Mouse (Mus musculus) liver, embryonic 12.5 days (tissue): Measurements from ENCODE around the gene Hpse2. TPM values are rescaled to one million over a fixed set of nuclear protein-coding genes. Genes with fewer than 3 reads are reported as not detected.
A peak's percentile ranks its signal among the peaks of the same experiment; 100 is the strongest.
"Not testable (repeated sequence)": the region's sequence is repeated elsewhere in the genome, so short reads cannot be mapped to it uniquely, and the experiment has no call there.

Source experiments
- ATAC-seq: fragments of 200-750 bp; cut with Nextera tagmentation; 2 replicates; pipeline ENCODE4 v1.8.0; 2017; ENCODE audit warnings: moderate number of reproducible peaks, mild to moderate bottlenecking, moderate library complexity
- H3K27ac ChIP-seq: fragments of 300-500 bp; sonication (generic); 2 replicates; pipeline ENCODE4 v1.5.1; 2016; ENCODE audit warnings: mild to moderate bottlenecking
- H3K27me3 ChIP-seq: fragments of 300-500 bp; sonication (generic); replicated peaks from 2 replicates; pipeline ENCODE4 v1.6.1; 2016; ENCODE audit warnings: mild to moderate bottlenecking, moderate library complexity
- H3K36me3 ChIP-seq: fragments of 300-500 bp; sonication (generic); 2 replicates; pipeline ENCODE4 v1.6.1; 2016; ENCODE audit warnings: mild to moderate bottlenecking, moderate library complexity
- H3K4me1 ChIP-seq: fragments of 300-500 bp; sonication (generic); 2 replicates; pipeline ENCODE4 v1.6.1; 2016
- H3K4me2 ChIP-seq: fragments of 300-500 bp; sonication (generic); 2 replicates; pipeline ENCODE4 v1.6.1; 2016; ENCODE audit warnings: mild to moderate bottlenecking, moderate library complexity
- H3K4me3 ChIP-seq: fragments of 300-500 bp; sonication (generic); 2 replicates; pipeline ENCODE4 v1.5.1; 2016; ENCODE audit warnings: mild to moderate bottlenecking, moderate library complexity
- H3K9ac ChIP-seq: fragments of 300-500 bp; sonication (generic); 2 replicates; pipeline ENCODE4 v1.6.1; 2016; ENCODE audit warnings: mild to moderate bottlenecking, moderate library complexity
- H3K9me3 ChIP-seq: fragments of 300-500 bp; sonication (generic); replicated peaks from 2 replicates; pipeline ENCODE4 v1.6.1; 2016; ENCODE audit warnings: mild to moderate bottlenecking, moderate library complexity
- WGBS: fragments of 180-500 bp; shearing (Covaris S2); methylation state at CpG from one replicate; pipeline ENCODE4 v1.1.7; 2016; ENCODE audit not compliant: insufficient replicate concordance; 5-methylcytosine and 5-hydroxymethylcytosine counted together
- polyA plus RNA-seq: library from polyadenylated mRNA; unstranded; fragments of >200 nt; fragmentation: Nextera tagmentation; extraction: Ambion mirVana; gene quantifications from 2 replicates; pipeline ENCODE4 v1.2.1, GENCODE M21; 2016

The Hpse2 gene
- polyA plus RNA-seq, 1 experiment from 2014 or later: not detected

DNA sequence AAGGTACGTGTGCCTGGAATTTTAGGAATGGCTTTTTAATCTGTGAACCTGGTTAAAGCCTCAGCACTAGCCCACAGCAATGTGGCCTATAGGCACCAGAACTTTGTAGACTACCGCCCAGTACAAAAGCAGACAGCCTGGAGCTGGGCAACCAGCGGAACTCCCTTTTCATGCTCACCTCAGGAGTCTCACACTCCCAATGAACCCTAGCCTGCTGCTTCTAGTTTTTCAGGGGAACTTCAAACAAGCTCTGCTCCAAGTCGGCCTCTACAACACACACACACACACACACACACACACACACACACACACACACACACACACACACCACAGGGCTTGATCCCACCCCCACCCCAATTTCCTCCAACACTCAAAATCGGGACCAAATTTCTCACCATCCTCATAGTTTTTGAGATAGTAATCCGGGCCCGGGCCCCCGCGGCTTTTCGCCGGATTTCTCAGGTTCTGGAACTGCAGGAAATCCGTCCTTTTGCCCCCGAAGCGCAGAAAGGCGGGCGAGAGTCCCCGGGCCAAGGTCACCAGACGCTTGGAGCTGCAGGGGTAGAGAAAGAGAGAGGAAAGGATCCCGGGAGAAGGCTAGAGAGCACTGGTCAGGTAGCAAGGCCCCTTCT is 3.7 kb downstream of the Hpse2 start:
- peaks cover 67% of the 10 kb centered on the region for H3K27me3 ChIP-seq
- no peak for ATAC-seq
- no peaks in the 10 kb centered on the region for H3K9me3 ChIP-seq
- H3K4me1 ChIP-seq: no peaks in the 10 kb centered on the region
- H3K27ac ChIP-seq: no peak overlapping the region
- H3K4me2 ChIP-seq: peak overlapping the region; percentile 24; the same call in 1 of the 2 replicates
- no peaks in the 10 kb centered on the region for H3K36me3 ChIP-seq
- H3K4me3 ChIP-seq: no peak overlapping the region
- 6% methylated on average over 18 of the region's 19 CpGs for WGBS
- H3K9ac ChIP-seq: no peak overlapping the region

DNA sequence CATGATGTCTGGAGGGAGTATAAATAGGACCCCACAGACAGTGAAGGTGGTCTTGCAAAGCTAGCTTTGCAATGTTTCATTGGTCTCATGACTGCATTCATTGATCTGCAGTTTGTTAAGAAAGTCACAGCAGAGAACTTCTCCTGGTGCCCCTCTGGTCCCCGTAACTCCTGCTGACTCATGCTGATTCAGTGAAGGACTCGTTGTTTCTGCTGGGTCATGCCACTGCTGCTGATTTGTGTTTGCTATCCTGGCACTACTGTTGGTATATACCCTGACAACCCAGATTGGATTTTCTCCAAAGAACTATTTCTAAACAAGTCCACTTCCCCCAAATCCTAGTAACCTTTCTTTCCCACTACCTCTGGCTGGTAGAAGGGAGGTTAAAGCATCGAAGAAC is 29.3 kb downstream of the Hpse2 start:
- Histone ChIP-seq H3K9me3 (no peaks in the 10 kb centered on the region), H3K27ac (no peak overlapping the region), H3K27me3 (no peaks in the 10 kb centered on the region), H3K4me1 (no peaks in the 10 kb centered on the region), H3K36me3 (no peaks in the 10 kb centered on the region), H3K4me2 (no peak overlapping the region), H3K4me3 (no peak overlapping the region), H3K9ac (no peak overlapping the region)
- ATAC-seq: peak; percentile 75
- WGBS: 48% methylated on average over 3 of the region's 3 CpGs

DNA sequence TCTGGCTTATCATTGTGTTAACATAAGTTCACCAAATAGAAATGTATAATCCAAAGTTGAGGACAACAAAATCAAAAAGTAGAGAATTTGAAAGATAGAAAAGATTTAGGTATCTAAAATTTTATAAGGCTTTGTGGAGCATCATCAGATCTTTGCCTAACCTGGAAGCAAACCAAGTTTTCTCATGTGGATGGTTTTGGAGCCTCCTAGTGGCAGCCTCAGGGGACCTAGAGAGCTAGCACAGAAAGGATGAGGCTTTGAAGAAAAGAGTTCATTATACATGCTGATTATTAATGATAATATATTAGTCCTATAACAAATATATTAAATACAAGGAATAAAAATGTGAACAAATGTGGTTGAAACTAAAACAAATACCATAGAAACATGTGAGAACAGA is 77.0 kb downstream of the Hpse2 start:
- H3K36me3 ChIP-seq: no peaks in the 10 kb centered on the region
- H3K27me3 ChIP-seq: no peaks in the 10 kb centered on the region
- no peaks in the 10 kb centered on the region for H3K4me1 ChIP-seq
- H3K27ac ChIP-seq: no peak overlapping the region
- H3K9ac ChIP-seq: no peak overlapping the region
- no peaks in the 10 kb centered on the region for H3K9me3 ChIP-seq
- no peak overlapping the region for H3K4me3 ChIP-seq
- no peak overlapping the region for H3K4me2 ChIP-seq
- ATAC-seq: no peak

DNA sequence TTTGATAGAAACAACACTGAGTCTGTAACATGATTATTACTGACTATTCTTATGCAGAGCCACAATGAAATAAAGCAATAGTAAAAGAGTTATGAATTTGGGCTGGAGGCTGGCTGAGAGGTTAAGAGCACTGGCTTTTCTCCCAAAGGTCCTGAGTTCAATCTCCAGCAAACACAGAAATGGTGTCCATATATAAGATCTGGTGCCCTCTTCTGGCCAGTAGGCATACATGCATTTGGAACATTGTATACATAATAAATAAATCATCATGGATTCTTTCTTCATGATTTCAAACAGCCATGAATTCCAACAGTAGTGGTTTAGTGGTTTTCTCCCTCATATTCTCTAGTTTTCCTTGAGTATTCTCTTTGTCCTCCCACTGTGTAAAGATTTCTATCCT is 81.4 kb downstream of the Hpse2 start:
- H3K9me3 ChIP-seq: no peaks in the 10 kb centered on the region
- H3K4me3 ChIP-seq: no peak overlapping the region
- ATAC-seq: no peak
- no peaks in the 10 kb centered on the region for H3K4me1 ChIP-seq
- no peaks in the 10 kb centered on the region for H3K27me3 ChIP-seq
- no peak overlapping the region for H3K27ac ChIP-seq
- H3K36me3 ChIP-seq: no peaks in the 10 kb centered on the region
- no peak overlapping the region for H3K4me2 ChIP-seq
- H3K9ac ChIP-seq: no peak overlapping the region

DNA sequence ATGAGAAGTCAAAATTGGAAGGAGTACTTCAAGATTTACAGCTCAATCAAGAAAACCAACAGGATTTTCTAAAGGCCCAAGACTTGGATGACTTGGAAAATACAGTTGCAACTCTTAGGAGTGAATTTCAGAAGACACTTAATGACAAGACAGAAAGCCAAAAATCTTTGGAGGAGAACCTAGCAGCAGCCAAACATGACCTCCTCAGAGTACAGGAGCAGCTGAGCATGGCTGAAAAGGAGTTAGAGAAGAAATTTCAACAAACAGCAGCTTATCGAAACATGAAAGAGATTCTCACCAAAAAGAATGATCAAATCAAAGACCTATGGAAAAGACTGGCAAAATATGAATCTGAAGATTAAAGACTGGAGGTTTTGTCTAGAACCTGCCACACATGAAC is 106.8 kb downstream of the Hpse2 start:
- not testable (repeated sequence) for H3K4me3 ChIP-seq, H3K27me3 ChIP-seq, H3K27ac ChIP-seq, ATAC-seq, H3K36me3 ChIP-seq, H3K9ac ChIP-seq, H3K4me2 ChIP-seq, H3K4me1 ChIP-seq, H3K9me3 ChIP-seq
- 69% methylated on average over 1 of the region's 1 CpGs for WGBS

DNA sequence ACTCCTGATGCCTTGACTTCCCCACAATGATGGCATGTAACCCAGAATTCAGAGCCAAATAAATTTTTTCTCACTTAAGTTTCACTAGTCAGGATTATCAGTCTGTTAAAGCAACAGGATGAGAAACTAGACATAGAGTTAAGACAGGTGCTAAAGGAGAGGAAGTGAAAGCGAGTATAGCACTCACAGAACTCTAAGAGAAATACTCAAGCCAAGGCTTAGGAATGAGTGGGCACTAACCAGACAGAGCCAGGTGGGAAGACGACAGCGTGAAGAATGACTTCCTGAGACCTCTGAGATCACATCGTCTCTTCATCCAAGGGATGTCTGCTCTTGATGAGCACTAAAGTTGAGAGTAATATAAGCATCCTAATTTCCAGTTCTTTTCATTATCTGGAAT is 144.2 kb downstream of the Hpse2 start:
- no peak overlapping the region for H3K9ac ChIP-seq
- H3K4me1 ChIP-seq: no peaks in the 10 kb centered on the region
- H3K4me2 ChIP-seq: no peak overlapping the region
- WGBS: 55% methylated on average over 4 of the region's 4 CpGs
- H3K4me3 ChIP-seq: no peak overlapping the region
- no peak for ATAC-seq
- H3K27ac ChIP-seq: no peak overlapping the region
- no peaks in the 10 kb centered on the region for H3K9me3 ChIP-seq
- no peaks in the 10 kb centered on the region for H3K36me3 ChIP-seq
- H3K27me3 ChIP-seq: no peaks in the 10 kb centered on the region

DNA sequence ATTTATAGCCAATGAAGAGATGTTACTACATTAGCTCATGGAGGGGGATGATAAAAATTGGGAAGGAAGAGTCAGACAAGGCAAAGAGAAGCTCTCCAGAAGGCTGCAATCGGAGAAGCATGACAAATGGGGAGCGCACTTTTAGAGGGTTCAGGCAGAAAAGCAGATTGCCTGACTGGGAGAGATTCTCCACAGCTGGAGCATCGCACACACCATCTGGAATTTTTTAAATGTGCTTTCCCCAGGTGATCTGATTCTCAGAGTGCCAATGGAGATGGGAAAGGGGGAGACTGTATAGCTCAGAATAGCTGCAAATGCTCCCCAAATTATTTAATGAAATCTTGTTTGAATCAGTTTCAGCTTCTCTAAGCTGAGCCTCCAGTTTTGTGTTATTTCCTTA is 156.4 kb downstream of the Hpse2 start:
- no peaks in the 10 kb centered on the region for H3K36me3 ChIP-seq
- no peak overlapping the region for H3K4me3 ChIP-seq
- no peak overlapping the region for H3K27ac ChIP-seq
- no peak for ATAC-seq
- no peaks in the 10 kb centered on the region for H3K27me3 ChIP-seq
- H3K4me1 ChIP-seq: no peaks in the 10 kb centered on the region
- no peak overlapping the region for H3K4me2 ChIP-seq
- no peaks in the 10 kb centered on the region for H3K9me3 ChIP-seq
- 76% methylated on average over 3 of the region's 3 CpGs for WGBS
- H3K9ac ChIP-seq: no peak overlapping the region

DNA sequence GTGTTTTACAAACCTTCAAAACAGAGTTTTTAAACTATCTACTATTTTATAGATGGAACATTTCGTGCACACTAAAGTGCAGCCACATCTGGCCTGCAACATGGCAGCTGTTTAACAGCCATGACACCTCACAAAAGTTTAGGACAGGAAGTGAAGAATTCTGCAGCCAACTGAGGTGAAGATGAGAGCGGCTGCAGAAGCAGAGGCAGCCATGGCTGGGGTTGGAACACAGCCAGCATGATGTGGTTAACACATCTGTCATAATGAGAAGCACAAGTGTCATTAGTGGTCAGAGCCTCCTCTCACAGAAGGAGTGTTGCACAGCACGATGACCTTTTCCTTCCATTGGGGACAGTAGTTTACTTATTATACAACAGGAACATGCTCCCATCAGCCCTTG is 194.6 kb downstream of the Hpse2 start:
- Histone ChIP-seq H3K4me2 (no peak overlapping the region), H3K4me3 (no peak overlapping the region), H3K4me1 (no peaks in the 10 kb centered on the region), H3K36me3 (no peaks in the 10 kb centered on the region), H3K27ac (no peak overlapping the region), H3K9ac (no peak overlapping the region), H3K27me3 (no peaks in the 10 kb centered on the region), H3K9me3 (no peaks in the 10 kb centered on the region)
- no peak for ATAC-seq
- WGBS: 40% methylated on average over 3 of the region's 3 CpGs

DNA sequence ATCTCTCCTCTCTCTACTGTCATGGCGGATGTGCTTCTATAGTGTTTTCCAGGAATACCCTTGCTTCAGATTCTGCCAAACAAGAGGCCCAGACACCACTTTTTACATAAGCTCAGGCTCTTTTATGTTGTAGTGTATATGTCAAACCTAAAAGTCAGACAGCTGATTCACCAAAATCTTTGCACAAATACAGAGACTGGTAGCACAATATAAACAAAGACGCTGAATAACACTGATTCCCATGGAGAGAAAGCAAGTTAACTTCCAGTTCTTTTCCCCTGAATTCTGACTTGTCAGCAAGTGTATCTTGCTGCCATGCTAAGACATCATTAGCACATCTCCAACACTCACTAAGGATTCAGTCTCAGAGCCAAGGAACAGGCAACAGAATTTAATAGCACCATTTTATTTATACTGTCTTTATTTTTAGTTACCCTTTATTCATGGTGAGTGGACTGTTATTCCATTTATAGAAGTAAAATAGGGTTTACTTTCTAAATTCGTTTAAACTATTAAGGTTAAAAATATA is 212.7 kb downstream of the Hpse2 start:
- H3K4me1 ChIP-seq: no peaks in the 10 kb centered on the region
- H3K9ac ChIP-seq: no peak overlapping the region
- no peak for ATAC-seq
- 67% methylated on average over 3 of the region's 3 CpGs for WGBS
- no peaks in the 10 kb centered on the region for H3K27me3 ChIP-seq
- H3K4me3 ChIP-seq: no peak overlapping the region
- no peaks in the 10 kb centered on the region for H3K9me3 ChIP-seq
- H3K27ac ChIP-seq: no peak overlapping the region
- H3K36me3 ChIP-seq: no peaks in the 10 kb centered on the region
- H3K4me2 ChIP-seq: no peak overlapping the region

DNA sequence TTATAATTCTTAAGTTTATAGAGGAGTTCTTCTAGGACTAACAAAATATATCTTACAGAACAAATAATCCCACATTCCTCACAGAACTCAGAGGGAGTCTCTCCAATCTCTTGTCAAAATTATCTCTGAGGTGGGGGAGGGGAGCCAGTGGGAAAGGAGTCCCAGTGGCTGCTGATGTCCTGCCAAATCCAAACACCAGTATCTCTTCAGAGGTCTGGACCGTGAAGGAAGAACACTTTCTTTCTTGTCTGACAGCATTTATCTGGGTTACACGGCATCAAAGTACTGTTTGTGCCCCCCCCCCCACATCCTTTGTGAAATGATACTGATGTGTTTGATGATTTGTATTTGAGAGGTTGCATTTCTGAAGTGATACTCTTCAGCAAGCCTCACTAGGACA is 213.3 kb downstream of the Hpse2 start:
- WGBS: 53% methylated on average over 2 of the region's 2 CpGs
- Histone ChIP-seq H3K4me3 (no peak overlapping the region), H3K9ac (no peak overlapping the region), H3K27me3 (no peaks in the 10 kb centered on the region), H3K9me3 (no peaks in the 10 kb centered on the region), H3K4me2 (no peak overlapping the region), H3K4me1 (no peaks in the 10 kb centered on the region), H3K27ac (no peak overlapping the region), H3K36me3 (no peaks in the 10 kb centered on the region)
- ATAC-seq: no peak

DNA sequence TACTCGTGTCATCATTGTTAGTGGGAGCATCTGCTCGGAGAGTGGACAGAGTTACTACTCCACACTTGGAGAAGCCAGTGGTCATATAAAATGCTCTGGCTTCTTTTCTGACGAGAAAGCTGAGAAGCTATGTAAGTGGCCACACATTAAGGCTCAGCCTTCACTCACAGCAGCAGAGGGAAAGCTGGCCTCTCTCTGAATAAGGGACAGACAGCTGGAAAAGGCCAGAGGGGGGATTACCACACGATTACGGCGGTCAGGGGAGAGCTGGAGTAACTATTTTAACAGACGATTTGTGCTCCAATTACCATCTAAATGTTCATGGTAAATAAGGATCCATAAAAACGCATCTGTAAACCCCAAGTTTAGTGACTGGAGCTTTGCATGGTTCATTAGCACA is 232.1 kb downstream of the Hpse2 start:
- no peak overlapping the region for H3K9ac ChIP-seq
- no peaks in the 10 kb centered on the region for H3K27me3 ChIP-seq
- no peak overlapping the region for H3K4me2 ChIP-seq
- H3K27ac ChIP-seq: no peak overlapping the region
- no peak for ATAC-seq
- no peaks in the 10 kb centered on the region for H3K36me3 ChIP-seq
- no peaks in the 10 kb centered on the region for H3K4me1 ChIP-seq
- no peaks in the 10 kb centered on the region for H3K9me3 ChIP-seq
- H3K4me3 ChIP-seq: no peak overlapping the region
- 57% methylated on average over 8 of the region's 8 CpGs for WGBS

DNA sequence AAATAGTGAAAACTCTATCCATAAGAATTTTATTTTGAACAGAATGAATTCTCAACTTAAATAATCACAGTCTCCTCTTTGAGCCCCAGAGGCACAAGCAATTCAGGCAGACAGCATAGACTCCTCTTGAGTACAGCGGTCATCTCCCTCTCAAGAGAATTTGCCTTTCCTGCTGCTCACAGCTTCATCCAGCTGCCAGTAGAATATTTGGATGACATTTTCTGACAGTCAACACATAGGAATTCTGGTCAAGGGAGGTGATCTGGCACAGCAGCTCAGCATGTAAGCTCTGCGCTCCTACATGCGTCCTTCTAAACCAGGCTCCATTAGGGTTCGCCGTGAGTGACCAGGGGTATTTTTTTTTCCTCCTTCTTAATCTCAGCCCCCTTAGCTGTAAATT is 232.6 kb downstream of the Hpse2 start:
- H3K9me3 ChIP-seq: no peaks in the 10 kb centered on the region

DNA sequence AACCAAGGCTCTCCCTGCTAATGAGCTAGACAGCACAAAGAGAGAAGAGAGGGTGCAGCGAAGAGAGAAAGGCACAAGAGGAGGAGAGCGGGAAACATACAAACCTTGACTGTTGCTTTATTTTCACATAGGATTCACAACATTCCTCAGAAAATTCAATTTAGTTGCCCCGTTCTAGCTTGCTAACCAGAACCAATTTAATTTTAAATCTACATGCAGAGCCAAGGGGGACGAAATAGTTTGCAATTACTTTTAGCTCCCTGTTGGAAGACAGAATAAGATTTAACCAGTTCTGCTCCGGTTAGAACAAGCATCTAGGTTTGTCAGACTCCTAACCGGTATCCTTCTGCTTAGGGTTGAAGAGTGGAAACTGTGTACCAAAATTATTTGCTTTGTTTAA is 240.3 kb downstream of the Hpse2 start:
- no peaks in the 10 kb centered on the region for H3K27me3 ChIP-seq
- H3K27ac ChIP-seq: no peak overlapping the region
- no peaks in the 10 kb centered on the region for H3K4me1 ChIP-seq
- no peaks in the 10 kb centered on the region for H3K9me3 ChIP-seq
- no peak overlapping the region for H3K4me2 ChIP-seq
- H3K36me3 ChIP-seq: no peaks in the 10 kb centered on the region
- no peak for ATAC-seq
- no peak overlapping the region for H3K4me3 ChIP-seq
- 68% methylated on average over 6 of the region's 6 CpGs for WGBS
- no peak overlapping the region for H3K9ac ChIP-seq

More for the DNA sequence above, 232.6 kb downstream of the Hpse2 start:
- Histone ChIP-seq H3K4me1 (no peaks in the 10 kb centered on the region), H3K9ac (no peak overlapping the region), H3K4me2 (no peak overlapping the region), H3K4me3 (no peak overlapping the region), H3K27me3 (no peaks in the 10 kb centered on the region), H3K27ac (no peak overlapping the region), H3K36me3 (no peaks in the 10 kb centered on the region)
- 84% methylated on average over 5 of the region's 5 CpGs for WGBS
- no peak for ATAC-seq
